Mouse (Mus musculus): Measurements from ENCODE around the gene Krtcap3.

- TF ChIP-seq EP300 (optimal IDR thresholded peaks at IDR 0.05) (no peak), CTCF (IDR thresholded peaks at IDR 0.05; ENCODE audit: low read depth) (no peak)
Observed at GRCm38 (mm10) chr5:31295606-31296141, 44.2 kb downstream of the Krtcap3 start, which contains the start of gene Fndc4.

Data from stomach, postnatal 0 days (tissue).